Comparison of ENCODE assay signal across 8 mouse cellular contexts in genomic region chr6:100645469-100646201, GRCm38 (mm10). TPM values are rescaled to one million over a fixed set of nuclear protein-coding genes. Genes with fewer than 3 reads are reported as not detected.
A peak's percentile ranks its signal among the peaks of the same experiment; 100 is the strongest.
DNase-seq lines count a peak whose midpoint lies in the region; ATAC-seq and TF ChIP-seq lines count a peak whose summit lies in the region.

No protein-coding gene starts in this region.

- no peaks in the 10 kb centered on the region for H3K79me2 ChIP-seq in C2C12 (ENCODE audit: control insufficient read depth, insufficient read depth)

- peaks cover 2% of the 10 kb centered on the region for H3K79me3 ChIP-seq in C2C12 (ENCODE audit: low read depth)

- no peak overlapping the region for H3ac ChIP-seq in C2C12 (ENCODE audit: control insufficient read depth, insufficient read length, low read depth)

- no peak overlapping the region for H3K4me3 ChIP-seq in C2C12 (ENCODE audit: insufficient read depth, poor library complexity, severe bottlenecking)
- no peak overlapping the region for H3K4me3 ChIP-seq in embryonic facial prominence, embryonic 13.5 days
- H3K4me3 ChIP-seq in heart, embryonic 14.5 days (ENCODE audit: control insufficient read depth in 1 of 2, insufficient read depth in 1 of 2, low read depth in 1 of 2, low read length in 2 of 2) = no peak overlapping the region
- no peak overlapping the region for H3K4me3 ChIP-seq in liver, embryonic 13.5 days (replicated peaks)
- no peak overlapping the region for H3K4me3 ChIP-seq in neural tube, embryonic 15.5 days (replicated peaks)

- TF ChIP-seq CTCF in C2C12 (IDR thresholded peaks at IDR 0.05; ENCODE audit: control insufficient read depth, insufficient read depth, insufficient read length) = peak; percentile 32

- H3K9ac ChIP-seq in embryonic facial prominence, embryonic 13.5 days = no peak overlapping the region
- H3K9ac ChIP-seq in heart, embryonic 14.5 days (ENCODE audit: low read length) = 0 out of 2 replicates have a peak overlapping the region, but pooled peaks have one; percentile 4
- H3K9ac ChIP-seq in liver, embryonic 13.5 days = no peak overlapping the region
- H3K9ac ChIP-seq in neural tube, embryonic 15.5 days (replicated peaks) = no peak overlapping the region

- peaks cover 9% of the 10 kb centered on the region for H3K4me1 ChIP-seq in embryonic facial prominence, embryonic 13.5 days
- H3K4me1 ChIP-seq in heart, embryonic 14.5 days (ENCODE audit: control insufficient read depth in 2 of 2, insufficient read depth in 2 of 2, low read length in 2 of 2) = peaks cover 3 to 5% of the 10 kb centered on the region in 2 experiments; a peak in 3 of 4 replicates
- 0 out of 2 replicates have a peak, but pooled peaks cover 3% of the 10 kb centered on the region for H3K4me1 ChIP-seq in liver, embryonic 13.5 days (replicated peaks)
- H3K4me1 ChIP-seq in neural tube, embryonic 15.5 days = peaks cover 13% of the 10 kb centered on the region

- peak; percentile 55 for DNase-seq in adrenal gland, postnatal 10 days
- DNase-seq in kidney, postnatal 10 days = peak; percentile 66
- no peak for DNase-seq in liver, embryonic 13.5 days
- DNase-seq in B cell, adult 2 months = no peak

- H3K4me2 ChIP-seq in embryonic facial prominence, embryonic 13.5 days = peak overlapping the region; percentile 31; the same call in 1 of the 2 replicates
- peak overlapping the region; percentile 50 for H3K4me2 ChIP-seq in heart, embryonic 14.5 days (ENCODE audit: low read length)
- H3K4me2 ChIP-seq in liver, embryonic 13.5 days = no peak overlapping the region
- H3K4me2 ChIP-seq in neural tube, embryonic 15.5 days = peak overlapping the region; percentile 36; the same call in 1 of the 2 replicates

- H3K27ac ChIP-seq in embryonic facial prominence, embryonic 13.5 days = no peak overlapping the region
- peak overlapping the region; percentile 31 to 52; a peak in 3 of 4 replicates for H3K27ac ChIP-seq in heart, embryonic 14.5 days (replicated peaks in 1 of 2; ENCODE audit: control insufficient read depth in 1 of 2, insufficient read depth in 1 of 2, low read depth in 2 of 2, low read length in 2 of 2)
- no peak overlapping the region for H3K27ac ChIP-seq in liver, embryonic 13.5 days
- H3K27ac ChIP-seq in neural tube, embryonic 15.5 days (replicated peaks) = peak overlapping the region; percentile 49; the same call in 1 of the 2 replicates

- no peaks in the 10 kb centered on the region for H3K9me3 ChIP-seq in embryonic facial prominence, embryonic 13.5 days
- no peaks in the 10 kb centered on the region for H3K9me3 ChIP-seq in heart, embryonic 14.5 days (ENCODE audit: control insufficient read depth, low read length)
- no peaks in the 10 kb centered on the region for H3K9me3 ChIP-seq in liver, embryonic 13.5 days (replicated peaks)
- H3K9me3 ChIP-seq in neural tube, embryonic 15.5 days (replicated peaks) = no peaks in the 10 kb centered on the region

- H3K36me3 ChIP-seq in C2C12 (ENCODE audit: control insufficient read depth, insufficient read depth) = peaks cover 5% of the 10 kb centered on the region
- peaks cover 3% of the 10 kb centered on the region; the same call in 1 of the 2 replicates for H3K36me3 ChIP-seq in embryonic facial prominence, embryonic 13.5 days
- peaks cover 6% of the 10 kb centered on the region; the same call in 1 of the 2 replicates for H3K36me3 ChIP-seq in heart, embryonic 14.5 days (ENCODE audit: control insufficient read depth, insufficient read depth, low read length)
- H3K36me3 ChIP-seq in liver, embryonic 13.5 days = peaks cover 14% of the 10 kb centered on the region; the same call in 1 of the 2 replicates
- H3K36me3 ChIP-seq in neural tube, embryonic 15.5 days = no peaks in the 10 kb centered on the region

- WGBS in embryonic facial prominence, embryonic 13.5 days = 52% methylated on average over 11 of the region's 11 CpGs
- 35% methylated on average over 11 of the region's 11 CpGs for WGBS in heart, embryonic 14.5 days
- WGBS in liver, embryonic 13.5 days (ENCODE audit: insufficient replicate concordance) = 71% methylated on average over 11 of the region's 11 CpGs
- 57% methylated on average over 11 of the region's 11 CpGs for WGBS in neural tube, embryonic 15.5 days

- H3K27me3 ChIP-seq in C2C12 (ENCODE audit: control insufficient read depth, insufficient read depth, insufficient read length) = no peaks in the 10 kb centered on the region
- H3K27me3 ChIP-seq in embryonic facial prominence, embryonic 13.5 days = no peaks in the 10 kb centered on the region
- no peaks in the 10 kb centered on the region for H3K27me3 ChIP-seq in heart, embryonic 14.5 days (ENCODE audit: control insufficient read depth, insufficient read depth, low read length)
- no peaks in the 10 kb centered on the region for H3K27me3 ChIP-seq in liver, embryonic 13.5 days
- no peaks in the 10 kb centered on the region for H3K27me3 ChIP-seq in neural tube, embryonic 15.5 days (replicated peaks)

- no peak for ATAC-seq in embryonic facial prominence, embryonic 13.5 days (ENCODE audit: insufficient number of reproducible peaks, insufficient read depth, low FRiP score, low TSS enrichment, low read depth)
- peak; percentile 76 for ATAC-seq in heart, embryonic 14.5 days (ENCODE audit: insufficient number of reproducible peaks, insufficient read depth, low FRiP score, low read depth)
- ATAC-seq in liver, embryonic 13.5 days (ENCODE audit: low read depth) = 0 out of 2 replicates have a peak, but pooled peaks have one; percentile 48
- peak; percentile 89 for ATAC-seq in neural tube, embryonic 15.5 days (ENCODE audit: low FRiP score)

TF ChIP-seq in C2C12, 6 proteins besides CTCF, POLR2A, EP300 and RAD21:
- no peak for TF ChIP-seq FOSL1 (IDR thresholded peaks at IDR 0.05; ENCODE audit: insufficient read depth, low read length, poor library complexity, severe bottlenecking)

RNA-seq across cellular contexts. Expression of gene Shq1, which starts 25.3 kb away (rescaled TPM):
- polyA plus RNA-seq in C2C12 (2012; fragmentation: generic; extraction: Trizol) = 12.6 TPM
- 1 to 10 TPM; 9.0 to 9.4 TPM for total RNA-seq in adrenal gland, postnatal 10 days (2021)
- 13.7 and 15.6 TPM in 2 replicates for polyA plus RNA-seq in embryonic facial prominence, embryonic 13.5 days (2015; fragmentation: Nextera tagmentation; extraction: Ambion mirVana)
- polyA plus RNA-seq in heart, embryonic 14.5 days (2014; fragmentation: Nextera tagmentation; extraction: Ambion mirVana) = 8.5 TPM in 2 replicates
- polyA plus RNA-seq in liver, embryonic 13.5 days (2015; fragmentation: Nextera tagmentation; extraction: Ambion mirVana) = 15.3 and 16.4 TPM in 2 replicates
- polyA plus RNA-seq in neural tube, embryonic 15.5 days (2015; fragmentation: Nextera tagmentation; extraction: Ambion mirVana) = 8.9 and 11.0 TPM in 2 replicates

RNA-seq across cellular contexts. Expression of gene Gxylt2, which starts 58.9 kb away (rescaled TPM):
- polyA plus RNA-seq in C2C12 (2012; fragmentation: generic; extraction: Trizol) = 3.5 TPM
- total RNA-seq in adrenal gland, postnatal 10 days (2021) = 1 to 10 TPM; 1.9 to 3.3 TPM
- polyA plus RNA-seq in embryonic facial prominence, embryonic 13.5 days (2015; fragmentation: Nextera tagmentation; extraction: Ambion mirVana) = 33.2 and 39.5 TPM in 2 replicates
- 3.4 and 4.2 TPM in 2 replicates for polyA plus RNA-seq in heart, embryonic 14.5 days (2014; fragmentation: Nextera tagmentation; extraction: Ambion mirVana)
- 0.13 TPM in 2 replicates for polyA plus RNA-seq in liver, embryonic 13.5 days (2015; fragmentation: Nextera tagmentation; extraction: Ambion mirVana)
- polyA plus RNA-seq in neural tube, embryonic 15.5 days (2015; fragmentation: Nextera tagmentation; extraction: Ambion mirVana) = 2.2 and 2.6 TPM in 2 replicates

Comparison
In these comparisons a context has a peak if more than half of its experiments do, and no peak if none do; other contexts are left out.
1. DNase-seq: peak in adrenal gland, postnatal 10 days (single experiment) and kidney, postnatal 10 days (single experiment); none in liver, embryonic 13.5 days (single experiment) and B cell, adult 2 months (0 of 2).
2. H3K27ac ChIP-seq: peak in heart, embryonic 14.5 days (2 of 2) and neural tube, embryonic 15.5 days (single experiment); none in embryonic facial prominence, embryonic 13.5 days (single experiment) and liver, embryonic 13.5 days (single experiment).